Mouse (Mus musculus) liver, embryonic 18 days (tissue): ENCODE results near the gene Olfr58. TPM values are rescaled to one million over a fixed set of nuclear protein-coding genes. Genes with fewer than 3 reads are reported as not detected.

ENCODE experiments used
- polyA plus RNA-seq: library from polyadenylated mRNA; depleted of rRNA; stranded (reverse); fragments of >200 nt; gene quantifications from 2 replicates; pipeline ENCODE4 v1.2.3, GENCODE M21; 2012; rRNA removed

The Olfr58 gene
- polyA plus RNA-seq = not detected in 2 replicates

GRCm38 (mm10) chr9:19779983-19780382 is at the start of gene Olfr58:
Gene Olfr58, plus strand, starts transcription at chr9:19780283.

DNA sequence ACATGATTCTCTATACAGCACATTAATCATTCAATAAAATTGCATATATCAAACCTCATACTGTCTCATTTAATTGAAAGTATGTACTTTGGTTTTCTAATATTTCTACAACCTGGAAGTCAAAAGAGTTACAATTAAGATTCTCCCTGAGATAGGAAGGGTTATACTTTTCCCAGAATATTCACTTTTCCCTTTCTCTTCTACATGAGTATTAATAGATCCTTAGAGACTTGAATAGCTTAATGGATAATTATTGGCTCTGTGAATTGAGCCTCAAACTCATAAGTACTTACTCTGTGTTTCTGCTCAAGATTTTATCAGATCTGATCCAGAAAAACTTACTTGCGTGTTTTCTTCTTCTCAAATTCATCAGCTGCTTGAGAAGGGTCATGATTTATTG is 24.5 kb downstream of the Olfr58 start, which contains the start of gene Olfr859:
Gene Olfr859 (plus strand): TSS at position 301 of the 400 bp plus-strand sequence.

Other genes with a start within 250 kb of the Olfr58 start
- gene Olfr853, start 239.2 kb upstream of the Olfr58 start, polyA plus RNA-seq = not detected in 2 replicates
- not detected in 2 replicates for gene Olfr854, start 212.9 kb upstream of the Olfr58 start, polyA plus RNA-seq
- not detected in 2 replicates for gene Olfr855, start 197.7 kb upstream of the Olfr58 start, polyA plus RNA-seq
- gene Zfp317, start 158.2 kb upstream of the Olfr58 start, polyA plus RNA-seq = 4.2 and 4.3 TPM in 2 replicates
- not detected in 2 replicates for gene Olfr857, start 70.8 kb upstream of the Olfr58 start, polyA plus RNA-seq
- gene Olfr859, start 24.6 kb downstream of the Olfr58 start, polyA plus RNA-seq = not detected in 2 replicates
- gene Olfr860, start 69.5 kb downstream of the Olfr58 start, polyA plus RNA-seq = not detected in 2 replicates
- gene Olfr862, start 107.7 kb downstream of the Olfr58 start, polyA plus RNA-seq = not detected in 2 replicates
- gene Olfr77, start 136.6 kb downstream of the Olfr58 start, polyA plus RNA-seq = not detected in 2 replicates
- gene Olfr866, start 247.8 kb downstream of the Olfr58 start, polyA plus RNA-seq = not detected in 2 replicates